Mouse (Mus musculus) thymus, postnatal 10 days (tissue): ENCODE measurements around the gene Hilpda.
A peak's percentile ranks its signal among the peaks of the same experiment; 100 is the strongest.

Source experiments
- DNase-seq, 2 experiments: peaks; one replicate each; pipeline ENCODE4 v3.0.0; 2021; ENCODE audit warnings: low spot score in 2 of 2

Hilpda gene

GRCm38 (mm10) chr6:29272312-29273072 lies at the start of gene Hilpda:
Gene Hilpda (plus strand): TSS chr6:29272488.
- peak; percentile 84 to 85 for DNase-seq

GRCm38 (mm10) chr6:29229265-29229913 lies 42.9 kb upstream of the Hilpda start:
- no peak for DNase-seq

- DNase-seq: no peak
These were observed 41.9 kb upstream of the Hilpda start for GRCm38 (mm10) chr6:29230386-29230785.

GRCm38 (mm10) chr6:29231799-29232198 lies 40.5 kb upstream of the Hilpda start:
- DNase-seq: peak; percentile 53 to 62

GRCm38 (mm10) chr6:29232321-29232720 lies 40.0 kb upstream of the Hilpda start:
- DNase-seq: peak; percentile 79 to 84

- no peak for DNase-seq
These were observed 38.6 kb upstream of the Hilpda start for GRCm38 (mm10) chr6:29233710-29234109.

- peak; percentile 76 for DNase-seq
These were observed 38.0 kb upstream of the Hilpda start for GRCm38 (mm10) chr6:29234272-29234671.

GRCm38 (mm10) chr6:29240806-29241205 lies 31.5 kb upstream of the Hilpda start:
- DNase-seq: peak; percentile 59 to 81

- DNase-seq: peak in 1 of 2 experiments; percentile 49
These were observed 30.6 kb upstream of the Hilpda start for GRCm38 (mm10) chr6:29241697-29242096.

- no peak for DNase-seq
These were observed 30.0 kb upstream of the Hilpda start for GRCm38 (mm10) chr6:29242265-29242664.

- no peak for DNase-seq
These were observed 26.8 kb upstream of the Hilpda start for GRCm38 (mm10) chr6:29245272-29246120.

GRCm38 (mm10) chr6:29246183-29246582 lies 26.1 kb upstream of the Hilpda start:
- no peak for DNase-seq

- DNase-seq: no peak
These were observed 25.7 kb upstream of the Hilpda start for GRCm38 (mm10) chr6:29246585-29246984.

GRCm38 (mm10) chr6:29247072-29247471 lies 25.2 kb upstream of the Hilpda start:
- no peak for DNase-seq

- peak in 1 of 2 experiments; percentile 39 for DNase-seq
These were observed 12.9 kb upstream of the Hilpda start for GRCm38 (mm10) chr6:29259418-29259817.

GRCm38 (mm10) chr6:29261831-29262230 lies 10.5 kb upstream of the Hilpda start:
- no peak for DNase-seq

- DNase-seq: no peak
These were observed 8.4 kb upstream of the Hilpda start for GRCm38 (mm10) chr6:29263650-29264455.

- no peak for DNase-seq
These were observed 7.9 kb upstream of the Hilpda start for GRCm38 (mm10) chr6:29264456-29264781.

- DNase-seq: no peak
These were observed 5.4 kb upstream of the Hilpda start for GRCm38 (mm10) chr6:29266936-29267335.

- DNase-seq: no peak
These were observed 3.2 kb upstream of the Hilpda start for GRCm38 (mm10) chr6:29269006-29269668.

GRCm38 (mm10) chr6:29270961-29271360 lies 1.3 kb upstream of the Hilpda start:
- DNase-seq: peak; percentile 16 to 34
